Mouse (Mus musculus): ENCODE data around the gene Zfp810.

The Zfp810 gene

DNA sequence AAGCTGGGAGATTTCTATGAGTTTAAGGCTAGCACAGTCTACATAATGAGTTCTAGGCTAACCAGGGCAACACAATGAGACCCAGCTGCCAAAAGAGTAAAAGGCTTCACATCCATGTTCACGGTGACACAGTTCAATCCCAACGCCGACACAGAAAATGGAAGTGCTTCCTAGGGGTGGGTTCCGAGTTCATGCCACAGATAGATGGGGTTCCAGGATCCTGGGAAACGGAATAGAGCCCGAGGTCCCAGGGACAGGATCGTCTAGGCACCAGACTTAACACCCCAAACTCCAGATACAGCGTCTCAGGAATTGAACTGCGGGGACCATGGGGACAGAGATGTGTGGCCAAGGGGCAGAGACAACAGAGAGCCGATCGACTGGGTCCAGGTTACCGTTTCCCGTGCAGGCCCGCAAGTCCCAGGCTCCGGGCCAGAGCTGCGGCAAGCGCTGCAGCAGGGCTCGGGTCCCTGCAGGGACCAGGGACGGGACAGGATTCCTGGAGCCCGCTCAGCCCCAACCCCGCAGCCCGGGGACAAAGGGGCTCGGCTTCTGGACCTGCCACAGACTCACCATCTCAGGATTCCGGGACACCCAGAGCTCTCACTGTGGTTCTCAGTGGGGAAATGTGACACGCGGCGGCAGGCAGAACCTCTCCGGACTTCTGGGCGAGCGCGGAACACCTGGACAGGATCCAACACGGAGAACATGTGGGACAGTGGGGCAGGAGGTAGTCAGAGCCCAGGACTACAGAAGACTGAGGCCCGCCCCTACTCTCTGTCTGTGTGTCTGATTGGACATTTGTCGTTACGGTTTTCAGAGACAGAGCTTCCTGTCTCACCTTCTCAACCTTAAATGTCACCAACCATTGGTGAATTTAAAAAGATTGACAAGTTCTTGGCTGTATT is 48.0 kb downstream of the Zfp810 start, which contains the start of gene Zfp599:
TSS of gene Zfp599 (minus strand) at position 712 of the 908 bp plus-strand sequence.
- DNase-seq, result peak; percentile 79 to 83

DNA sequence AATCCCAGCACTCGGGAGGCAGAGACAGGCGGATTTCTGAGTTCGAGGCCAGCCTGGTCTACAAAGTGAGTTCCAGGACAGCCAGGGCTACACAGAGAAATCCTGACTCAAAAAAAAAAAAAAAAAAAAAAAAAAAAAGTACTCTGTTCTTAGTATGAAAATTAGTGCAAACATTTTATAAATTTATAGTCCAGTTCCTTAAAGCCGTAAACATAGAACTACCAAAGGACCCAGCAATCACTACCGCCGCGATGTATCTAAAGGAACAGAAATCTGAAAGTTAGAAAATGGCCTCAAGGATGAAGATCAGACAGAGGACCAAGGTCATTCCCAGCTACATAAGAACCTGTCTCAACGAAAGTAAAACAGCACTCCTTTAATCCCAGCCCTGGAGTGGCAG is 48.7 kb downstream of the Zfp810 start:
- DNase-seq, result no peak

- no peak for DNase-seq
Observed at GRCm38 (mm10) chr9:22256579-22256978, 50.9 kb downstream of the Zfp810 start.

DNA sequence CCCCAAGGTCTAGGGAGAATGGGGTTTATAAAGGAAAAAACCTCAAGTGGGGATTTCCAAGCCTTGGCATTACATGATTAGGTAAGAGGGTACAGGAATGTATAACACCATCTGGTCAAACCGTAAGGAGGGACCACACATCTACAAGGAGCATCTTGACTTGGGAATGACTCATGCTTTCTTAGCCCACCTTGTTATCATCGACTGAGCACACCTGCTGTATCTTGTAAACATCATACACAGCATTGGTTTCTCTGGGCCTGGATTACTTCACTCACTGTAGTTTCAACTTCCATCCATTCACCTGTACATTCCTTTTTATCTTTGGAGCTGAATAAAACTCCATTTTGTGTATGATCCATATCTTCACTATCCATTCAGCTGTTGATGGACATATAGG is 63.2 kb downstream of the Zfp810 start:
- DNase-seq, result no peak

- no peak for DNase-seq
Observed at GRCm38 (mm10) chr9:22240001-22240400, 67.4 kb downstream of the Zfp810 start.

DNA sequence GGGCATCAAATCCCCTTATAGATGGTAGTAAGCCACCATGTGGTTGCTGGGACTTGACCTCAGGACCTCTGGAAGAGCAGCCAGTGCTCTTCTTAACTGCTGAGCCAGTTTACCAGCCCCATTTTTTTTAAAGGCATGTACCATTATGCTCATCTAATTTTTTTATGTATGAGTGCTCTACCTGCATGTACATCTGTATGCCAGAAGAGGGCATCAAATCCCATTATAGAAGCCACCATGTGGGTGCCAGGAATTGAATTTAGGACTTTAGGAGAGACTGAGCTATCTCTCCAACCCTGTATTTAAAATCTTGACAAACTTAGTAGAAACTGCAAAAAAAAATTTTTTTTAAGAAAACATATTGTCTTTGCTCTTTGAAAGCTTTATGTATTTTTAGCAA is 76.9 kb downstream of the Zfp810 start:
- DNase-seq, result no peak

DNA sequence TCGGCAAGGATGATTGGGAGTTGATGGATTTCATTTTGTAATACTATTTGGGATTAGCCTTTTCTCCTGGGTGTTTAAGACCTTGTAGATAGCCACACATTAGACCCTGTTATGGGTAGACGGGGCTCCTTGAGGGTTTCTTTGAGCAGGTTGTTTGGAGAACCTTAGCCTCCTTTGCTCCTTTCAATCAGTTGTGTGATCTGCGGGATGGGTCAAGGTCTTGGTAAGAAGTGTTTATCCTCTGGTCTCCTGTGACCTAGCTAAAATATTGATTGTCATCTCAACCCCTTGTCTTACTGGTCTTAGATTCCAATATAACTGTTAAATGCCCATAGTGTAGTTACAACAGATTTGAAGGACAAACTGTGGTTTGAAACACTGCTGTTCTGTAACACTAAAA is 77.4 kb downstream of the Zfp810 start:
- no peak for DNase-seq

DNA sequence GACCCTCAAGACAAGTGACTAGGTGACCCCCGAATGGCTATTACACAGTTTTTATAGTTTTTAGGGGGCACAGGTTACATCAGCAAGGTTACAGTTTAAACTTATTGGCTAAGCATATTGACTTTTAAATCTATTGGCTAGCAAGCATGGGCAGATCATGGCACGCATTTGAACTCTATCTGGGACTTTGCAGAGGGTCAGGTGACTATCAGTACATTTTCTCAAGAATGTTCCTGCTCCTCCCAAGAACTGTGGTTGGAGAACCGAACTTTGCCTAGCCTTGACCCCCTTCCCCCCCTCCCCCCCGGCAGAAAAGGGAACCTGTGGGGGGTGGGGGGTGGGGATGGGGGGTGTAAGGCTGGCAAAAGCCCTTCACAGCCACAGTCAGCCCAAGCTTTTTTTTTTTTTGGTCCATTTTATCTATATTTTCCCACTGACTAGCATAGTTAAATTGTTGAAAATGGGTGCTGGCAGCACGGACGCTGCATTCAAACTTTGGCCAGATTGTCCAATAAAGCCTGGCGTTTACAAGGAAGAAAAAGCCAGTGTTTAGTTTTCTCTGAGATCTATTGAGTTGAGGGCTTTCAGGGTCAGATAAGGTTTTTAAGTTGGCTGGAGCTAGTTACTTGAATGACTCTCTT is 77.9 kb downstream of the Zfp810 start:
- DNase-seq, result no peak

DNA sequence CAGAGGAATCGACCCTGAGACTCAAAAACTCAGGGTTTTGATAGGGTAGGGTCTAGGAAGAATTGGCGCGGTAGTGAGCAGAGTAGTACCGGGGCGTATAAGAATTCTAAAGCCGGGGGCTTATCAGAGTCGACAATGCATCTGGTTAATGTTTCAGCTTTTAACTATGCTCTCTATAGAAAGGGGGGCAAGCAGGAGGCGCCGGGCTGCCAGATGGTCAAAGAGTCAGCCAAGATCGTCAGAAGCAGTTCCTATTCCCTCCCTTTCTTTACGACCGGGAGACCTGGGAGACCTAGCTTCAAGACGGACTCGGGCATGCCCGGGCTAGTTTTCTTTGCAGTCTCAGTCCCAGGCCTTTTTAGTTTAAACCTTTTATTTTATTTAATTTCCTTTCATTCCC is 80.6 kb downstream of the Zfp810 start:
- peak; percentile 53 to 67 for DNase-seq

Data from cerebellum, postnatal 25 days (tissue).